Mouse (Mus musculus) stomach, embryonic 14.5 days (tissue): ENCODE results near the gene Ksr2. TPM values are rescaled to one million over a fixed set of nuclear protein-coding genes. Genes with fewer than 3 reads are reported as not detected.

Source experiments
- ATAC-seq: fragments of 200-750 bp; cut with Nextera tagmentation; 2 replicates; pipeline ENCODE4 v1.8.0; 2017; ENCODE audit warnings: low read depth, moderate TSS enrichment; ENCODE audit not compliant: insufficient number of reproducible peaks, insufficient read depth, low FRiP score
- H3K27ac ChIP-seq: fragments of 300-500 bp; sonication (generic); 2 replicates; pipeline ENCODE4 v1.5.1; 2014; ENCODE audit warnings: mild to moderate bottlenecking, low read length, moderate library complexity, mixed read lengths
- H3K27me3 ChIP-seq: fragments of 300-500 bp; sonication (generic); 2 replicates; pipeline ENCODE4 v1.6.1; 2014; ENCODE audit warnings: low read length, control low read depth, mixed read lengths; ENCODE audit not compliant: control insufficient read depth, insufficient read depth
- H3K36me3 ChIP-seq: fragments of 300-500 bp; sonication (generic); 2 replicates; pipeline ENCODE4 v1.6.1; 2014; ENCODE audit warnings: mild to moderate bottlenecking, control low read depth, low read length, moderate library complexity, mixed read lengths; ENCODE audit not compliant: control insufficient read depth, insufficient read depth
- H3K4me1 ChIP-seq: fragments of 300-500 bp; sonication (generic); 2 replicates; pipeline ENCODE4 v1.6.1; 2014; ENCODE audit warnings: low read length, control low read depth, mixed read lengths; ENCODE audit not compliant: control insufficient read depth, insufficient read depth
- H3K4me2 ChIP-seq: fragments of 300-500 bp; sonication (generic); replicated peaks from 2 replicates; pipeline ENCODE4 v1.6.1; 2014; ENCODE audit warnings: low read depth, low read length, control low read depth
- H3K4me3 ChIP-seq: fragments of 300-500 bp; sonication (generic); 2 replicates; pipeline ENCODE4 v1.5.1; 2014; ENCODE audit warnings: low read depth, low read length, control low read depth
- H3K9ac ChIP-seq: fragments of 300-500 bp; sonication (generic); replicated peaks from 2 replicates; pipeline ENCODE4 v1.6.1; 2014; ENCODE audit warnings: low read depth, mild to moderate bottlenecking, control low read depth, low read length, moderate library complexity, mixed read lengths
- H3K9me3 ChIP-seq: fragments of 300-500 bp; sonication (generic); 2 replicates; pipeline ENCODE4 v1.6.1; 2016; ENCODE audit warnings: low read depth, low read length, control low read depth; ENCODE audit not compliant: control insufficient read depth
- WGBS: fragments of 180-500 bp; shearing (Covaris S2); extraction: QIAGEN DNeasy Blood & Tissue Kit; methylation state at CpG from one replicate; pipeline ENCODE4 v1.1.7; 2014; 5-methylcytosine and 5-hydroxymethylcytosine counted together
- polyA plus RNA-seq: library from polyadenylated mRNA; unstranded; fragments of >200 nt; fragmentation: Nextera tagmentation; extraction: Ambion mirVana; gene quantifications from 2 replicates; pipeline ENCODE4 v1.2.1, GENCODE M21; 2014

Gene Ksr2
- polyA plus RNA-seq, result 0.69 and 0.78 TPM in 2 replicates

DNA sequence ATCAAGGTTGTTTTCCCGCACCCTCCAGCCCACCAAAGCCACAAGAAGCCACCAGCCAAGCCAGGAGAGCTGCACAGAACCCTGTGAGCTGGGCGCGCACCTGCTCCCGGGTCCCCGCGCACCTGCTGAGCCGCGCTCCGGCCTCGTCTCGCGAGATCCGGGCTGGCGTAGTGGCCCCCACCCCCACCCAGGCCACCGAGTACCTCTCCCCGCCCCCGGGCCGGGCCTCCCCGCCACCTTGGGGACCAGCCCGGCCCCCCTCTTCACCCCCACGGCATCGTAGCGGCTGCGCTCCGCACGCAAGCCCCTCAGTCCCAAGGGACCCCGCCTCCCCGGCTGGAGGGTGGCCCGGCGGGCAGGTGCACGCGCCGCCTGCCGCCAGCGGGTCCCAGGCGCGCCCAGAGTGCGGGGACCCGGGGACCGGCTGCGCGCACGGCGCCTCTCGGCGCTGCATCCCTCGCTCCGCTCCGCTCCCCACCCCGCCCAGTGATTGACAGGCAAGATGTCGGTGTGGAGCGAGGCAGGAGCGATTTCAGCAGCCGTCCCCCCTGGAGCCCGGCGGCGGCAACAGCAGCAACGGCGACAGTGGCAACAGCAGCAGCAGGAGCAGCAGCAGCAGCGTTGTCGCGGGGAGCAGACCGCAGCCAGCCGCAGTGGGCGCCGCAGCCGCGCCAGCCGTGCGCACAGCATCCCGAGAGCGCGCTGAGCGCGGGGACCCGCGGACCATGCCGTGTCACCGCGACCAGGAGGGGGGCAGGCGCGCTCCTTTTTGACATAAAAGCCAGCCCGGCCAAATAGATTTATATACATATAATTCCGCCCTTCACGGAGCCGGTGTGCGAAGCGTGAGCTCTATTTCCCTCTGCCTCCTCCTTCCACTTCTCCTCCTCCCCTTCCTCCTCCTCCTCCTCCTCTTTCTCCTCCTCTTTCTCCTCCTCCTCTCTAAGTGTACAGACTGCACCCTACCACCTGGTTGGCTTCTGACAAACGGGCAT is at the start of gene Ksr2:
TSS of gene Ksr2 (plus strand) at position 494 of the 995 bp plus-strand sequence.
- 0 out of 2 replicates have a peak, but pooled peaks cover 2% of the 10 kb centered on the region for H3K4me1 ChIP-seq
- H3K9ac ChIP-seq, result peak within 1 kb of the TSS; percentile 30; the same call in 1 of the 2 replicates
- H3K36me3 ChIP-seq, result no peaks in the 10 kb centered on the region
- no peaks in the 10 kb centered on the region for H3K9me3 ChIP-seq
- ATAC-seq, result peak; percentile 92
- H3K27me3 ChIP-seq, result peaks cover 19% of the 10 kb centered on the region
- H3K27ac ChIP-seq, result no peak within 1 kb of the TSS
- peak within 1 kb of the TSS; percentile 92 for H3K4me2 ChIP-seq
- H3K4me3 ChIP-seq, result peak within 1 kb of the TSS; percentile 54
- under 1% methylated on average over 83 of the region's 89 CpGs for WGBS

DNA sequence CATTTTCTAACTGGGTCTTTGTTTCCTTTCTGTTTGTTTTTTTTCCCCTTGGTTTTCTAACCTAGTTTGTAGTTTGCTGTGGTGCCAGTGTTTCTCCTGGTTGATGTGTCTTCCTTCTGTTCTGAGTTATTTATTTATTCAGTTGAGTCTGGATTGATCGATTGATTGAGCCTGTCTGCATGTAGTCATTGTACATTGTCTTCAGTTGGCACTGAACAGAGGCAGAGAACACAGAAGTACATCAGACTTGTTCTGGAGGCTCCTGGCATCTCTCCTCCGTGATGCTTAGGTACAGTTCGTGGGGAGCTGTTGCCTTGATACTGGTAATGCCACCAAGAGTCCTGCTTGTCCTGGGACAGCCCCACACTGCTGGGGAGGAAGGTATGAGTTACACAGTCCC is 49.0 kb upstream of the Ksr2 start:
- no peak for ATAC-seq
- Histone ChIP-seq H3K36me3 (peaks cover 20% of the 10 kb centered on the region), H3K27ac (no peak overlapping the region), H3K9ac (no peak overlapping the region), H3K27me3 (no peaks in the 10 kb centered on the region), H3K4me1 (peaks cover 20% of the 10 kb centered on the region; the same call in 1 of the 2 replicates), H3K9me3 (no peaks in the 10 kb centered on the region), H3K4me2 (no peak overlapping the region), H3K4me3 (no peak overlapping the region)
- 91% methylated on average over 3 of the region's 3 CpGs for WGBS

DNA sequence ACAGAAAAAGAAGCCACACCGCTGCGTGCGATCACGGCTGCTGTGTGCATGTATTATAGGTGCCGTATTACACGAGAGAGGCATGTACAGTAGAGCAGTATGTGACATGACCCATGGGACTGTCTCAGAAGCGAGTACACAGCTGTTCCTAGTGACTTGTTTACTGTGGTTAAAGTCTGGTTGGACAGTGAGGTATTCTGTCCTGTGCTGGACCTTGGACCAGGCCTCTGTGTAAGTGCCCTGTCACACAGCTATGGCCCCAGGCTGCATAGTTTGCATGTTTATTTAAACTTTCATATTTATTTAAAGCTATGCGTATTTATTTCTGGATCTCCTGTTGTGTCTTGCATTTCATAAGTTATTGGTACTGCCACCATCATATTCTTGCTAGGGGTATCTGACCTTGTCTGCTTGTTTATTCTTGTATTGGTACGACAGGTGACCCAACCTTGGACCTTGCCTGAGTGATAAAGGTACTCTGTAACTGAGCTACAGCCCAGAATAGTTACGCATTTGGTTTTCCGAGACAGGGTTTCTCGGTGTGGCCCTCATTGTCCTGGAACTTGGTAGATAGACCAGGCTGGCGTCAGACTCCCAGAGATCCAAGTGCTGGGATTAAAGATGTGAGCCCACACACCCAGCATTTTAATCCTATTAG is 47.8 kb upstream of the Ksr2 start:
- Histone ChIP-seq H3K9ac (no peak overlapping the region), H3K9me3 (no peaks in the 10 kb centered on the region), H3K4me1 (peaks cover 8% of the 10 kb centered on the region; the same call in 1 of the 2 replicates), H3K27me3 (no peaks in the 10 kb centered on the region), H3K4me2 (no peak overlapping the region), H3K4me3 (no peak overlapping the region), H3K36me3 (peaks cover 26% of the 10 kb centered on the region), H3K27ac (no peak overlapping the region; the same call in 1 of the 2 replicates)
- ATAC-seq, result no peak
- 81% methylated on average over 13 of the region's 13 CpGs for WGBS

DNA sequence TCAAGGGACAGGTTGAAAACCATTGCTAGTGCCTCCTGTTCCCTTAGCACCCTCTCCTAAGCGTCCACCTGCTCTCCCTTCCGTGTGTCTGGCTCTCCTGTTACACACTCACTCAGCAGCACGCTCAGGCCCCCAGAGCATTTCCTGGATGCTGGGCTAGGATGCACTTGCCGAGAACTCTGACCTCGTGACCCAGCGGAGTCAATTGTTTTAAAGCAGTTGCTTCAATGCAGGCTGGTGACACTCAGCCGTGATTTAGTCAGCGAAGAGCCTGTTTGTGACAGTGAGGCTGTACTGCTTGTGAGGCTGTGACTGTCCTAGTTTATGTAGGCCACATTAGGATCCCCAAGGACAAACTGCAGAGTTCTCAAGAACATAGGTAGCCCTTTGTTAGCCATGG is 46.6 kb upstream of the Ksr2 start:
- ATAC-seq, result no peak
- Histone ChIP-seq H3K9me3 (no peaks in the 10 kb centered on the region), H3K4me2 (no peak overlapping the region), H3K36me3 (peaks cover 37% of the 10 kb centered on the region), H3K4me3 (no peak overlapping the region), H3K27ac (no peak overlapping the region), H3K27me3 (no peaks in the 10 kb centered on the region), H3K9ac (no peak overlapping the region), H3K4me1 (0 out of 2 replicates have a peak, but pooled peaks cover 7% of the 10 kb centered on the region)
- 29% methylated on average over 8 of the region's 8 CpGs for WGBS

DNA sequence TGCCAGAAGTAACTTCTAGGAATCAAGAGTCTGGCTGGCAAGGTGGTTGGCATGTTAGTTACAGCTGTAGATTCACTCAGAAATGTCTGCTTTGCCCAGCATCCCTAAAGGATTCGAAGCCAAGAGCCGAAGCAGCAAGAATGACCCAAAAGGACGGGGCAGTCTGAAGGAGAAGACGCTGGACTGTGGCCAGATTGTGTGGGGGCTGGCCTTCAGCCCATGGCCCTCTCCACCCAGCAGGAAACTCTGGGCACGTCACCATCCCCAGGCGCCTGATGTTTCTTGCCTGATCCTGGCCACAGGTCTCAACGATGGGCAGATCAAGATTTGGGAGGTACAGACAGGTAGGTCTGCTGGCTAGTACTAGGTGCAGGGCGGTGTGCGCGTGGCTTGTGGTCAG is 43.2 kb upstream of the Ksr2 start:
- Histone ChIP-seq H3K27ac (no peak overlapping the region), H3K9me3 (no peaks in the 10 kb centered on the region), H3K27me3 (no peaks in the 10 kb centered on the region), H3K4me3 (no peak overlapping the region), H3K4me2 (no peak overlapping the region), H3K9ac (no peak overlapping the region), H3K36me3 (peaks cover 49% of the 10 kb centered on the region), H3K4me1 (no peaks in the 10 kb centered on the region)
- WGBS, result 92% methylated on average over 10 of the region's 10 CpGs
- no peak for ATAC-seq

DNA sequence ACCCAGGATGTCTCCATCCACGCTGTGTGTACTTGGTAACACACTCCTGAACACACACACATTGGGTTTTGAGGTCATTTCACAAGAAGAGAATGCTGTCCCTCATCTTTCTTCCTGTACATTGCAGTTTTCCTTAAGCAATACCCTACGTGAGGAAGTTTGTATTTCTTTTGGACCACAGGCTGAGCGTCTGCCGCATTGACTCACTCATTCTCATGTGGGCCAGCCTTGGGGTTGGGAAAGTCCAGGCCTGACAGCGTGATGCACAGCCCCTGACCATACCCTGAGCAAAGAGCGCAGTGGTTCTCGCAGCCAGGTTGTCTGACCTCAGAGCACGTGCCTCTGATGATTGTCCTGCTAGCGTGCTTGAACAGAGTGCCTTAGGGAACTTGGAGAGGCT is 40.4 kb upstream of the Ksr2 start:
- no peak for ATAC-seq
- Histone ChIP-seq H3K27me3 (no peaks in the 10 kb centered on the region), H3K4me2 (no peak overlapping the region), H3K36me3 (peaks cover 59% of the 10 kb centered on the region), H3K9me3 (no peaks in the 10 kb centered on the region), H3K4me1 (no peaks in the 10 kb centered on the region), H3K9ac (no peak overlapping the region), H3K27ac (no peak overlapping the region), H3K4me3 (no peak overlapping the region)
- 90% methylated on average over 9 of the region's 9 CpGs for WGBS

DNA sequence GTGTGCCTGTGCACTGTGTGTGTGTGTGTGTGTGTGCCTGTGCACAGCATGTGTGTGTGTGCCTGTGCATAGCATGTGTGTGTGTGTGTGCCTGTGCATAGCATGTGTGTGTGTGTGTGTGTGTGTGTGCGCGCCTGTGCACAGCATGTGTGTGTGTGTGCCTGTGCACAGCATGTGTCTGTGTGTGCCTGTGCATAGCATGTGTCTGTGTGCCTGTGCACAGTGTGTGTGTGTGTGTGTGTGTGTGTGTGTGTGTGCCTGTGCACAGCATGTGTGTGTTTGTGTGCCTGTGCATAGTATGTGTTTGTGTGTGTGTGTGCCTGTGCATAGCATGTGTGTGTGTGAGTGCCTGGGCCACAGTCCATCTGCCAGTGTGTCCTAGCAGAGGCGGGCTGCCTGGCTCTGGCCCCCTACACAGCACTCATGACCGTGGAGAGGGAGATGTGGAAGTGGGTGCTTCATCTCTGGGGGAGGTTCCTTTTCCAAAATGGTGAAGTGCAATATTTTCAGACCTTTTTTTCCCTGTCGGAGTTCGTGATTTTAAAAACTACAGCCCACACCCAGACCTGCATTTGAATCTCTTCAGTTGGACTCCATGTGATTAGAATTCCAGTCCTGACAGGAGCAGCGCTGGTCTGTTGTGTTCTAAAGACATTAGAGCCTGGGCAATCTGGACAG is 39.3 kb upstream of the Ksr2 start:
- no peaks in the 10 kb centered on the region for H3K9me3 ChIP-seq
- WGBS, result 85% methylated on average over 7 of the region's 7 CpGs

DNA sequence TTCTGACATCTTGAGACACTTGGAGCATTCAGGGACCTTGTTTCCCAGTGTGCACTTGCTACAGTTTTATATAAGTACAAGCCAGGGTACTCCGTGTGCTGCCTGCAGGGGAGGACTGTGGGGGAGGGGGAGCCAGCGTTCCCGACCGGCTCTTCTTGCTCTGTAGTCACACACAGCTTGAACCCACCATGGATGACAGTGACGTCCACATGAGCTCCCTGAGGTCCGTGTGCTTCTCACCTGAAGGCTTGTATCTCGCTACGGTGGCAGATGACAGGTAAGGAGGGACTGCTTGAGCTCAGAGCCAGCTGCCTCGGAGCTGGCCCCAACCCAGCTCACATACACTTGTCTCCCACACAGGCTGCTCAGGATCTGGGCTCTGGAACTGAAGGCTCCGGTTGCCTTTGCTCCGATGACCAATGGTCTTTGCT is 37.5 kb upstream of the Ksr2 start:
- Histone ChIP-seq H3K27ac (no peak overlapping the region), H3K4me2 (no peak overlapping the region), H3K27me3 (no peaks in the 10 kb centered on the region), H3K4me1 (no peaks in the 10 kb centered on the region), H3K9me3 (no peaks in the 10 kb centered on the region), H3K4me3 (no peak overlapping the region), H3K9ac (no peak overlapping the region), H3K36me3 (peaks cover 70% of the 10 kb centered on the region)
- no peak for ATAC-seq
- 72% methylated on average over 11 of the region's 11 CpGs for WGBS

More for the DNA sequence above, 39.3 kb upstream of the Ksr2 start:
- Histone ChIP-seq H3K36me3 (peaks cover 62% of the 10 kb centered on the region), H3K4me1 (no peaks in the 10 kb centered on the region), H3K4me3 (no peak overlapping the region), H3K27ac (no peak overlapping the region), H3K9ac (no peak overlapping the region), H3K4me2 (no peak overlapping the region), H3K27me3 (no peaks in the 10 kb centered on the region)
- ATAC-seq, result no peak
